1 mouse cellular context compared by ENCODE assay signal in genomic region chr7:28969672-28970394, GRCm38 (mm10).
A peak's percentile ranks its signal among the peaks of the same experiment; 100 is the strongest.
TF ChIP-seq lines count a peak whose summit lies in the region.

No protein-coding gene starts in this region.

TF ChIP-seq in MEL, 35 proteins besides CTCF, POLR2A, EP300 and RAD21:
- TF ChIP-seq MAFK (IDR thresholded peaks at IDR 0.05; ENCODE audit: borderline replicate concordance, low read depth, low read length) (no peak), POLR2AphosphoS2 (IDR thresholded peaks at IDR 0.05; ENCODE audit: low read length) (0 out of 2 replicates have a peak, but pooled peaks have one; percentile 26), TAL1 (IDR thresholded peaks at IDR 0.05; ENCODE audit: low read length) (no peak), SIN3A (IDR thresholded peaks at IDR 0.05; ENCODE audit: low read length) (no peak), GABPA (IDR thresholded peaks at IDR 0.05; ENCODE audit: low read depth, low read length) (no peak), HCFC1 (IDR thresholded peaks at IDR 0.05; ENCODE audit: low read depth, low read length) (no peak)
